Mouse (Mus musculus): ENCODE measurements around the gene Med27. TPM values are rescaled to one million over a fixed set of nuclear protein-coding genes. Genes with fewer than 3 reads are reported as not detected.

Med27 gene
- polyA plus RNA-seq, 1 experiment from 2014 or later = 47.8 TPM

GRCm38 (mm10) chr2:29413259-29413993 lies 66.8 kb downstream of the Med27 start:
- no peak overlapping the region for H3K9ac ChIP-seq
- no peak for ATAC-seq (ENCODE audit: insufficient number of reproducible peaks, low FRiP score, low TSS enrichment, low read depth)

GRCm38 (mm10) chr2:29414852-29415473 lies 68.3 kb downstream of the Med27 start:
- no peaks in the 10 kb centered on the region for H3K9me3 ChIP-seq (replicated peaks)
- H3K36me3 ChIP-seq = no peaks in the 10 kb centered on the region
- H3K4me3 ChIP-seq (replicated peaks) = no peak overlapping the region
- H3K27ac ChIP-seq (replicated peaks) = no peak overlapping the region
- no peak for ATAC-seq (ENCODE audit: insufficient number of reproducible peaks, low FRiP score, low TSS enrichment, low read depth)
- no peak overlapping the region for H3K9ac ChIP-seq
- H3K4me2 ChIP-seq (replicated peaks) = no peak overlapping the region
- peaks cover 12% of the 10 kb centered on the region for H3K4me1 ChIP-seq
- WGBS = 69% methylated on average over 7 of the region's 7 CpGs
- no peaks in the 10 kb centered on the region for H3K27me3 ChIP-seq

More at GRCm38 (mm10) chr2:29413259-29413993, 66.8 kb downstream of the Med27 start:
- Histone ChIP-seq H3K9me3 (replicated peaks) (no peaks in the 10 kb centered on the region), H3K4me2 (replicated peaks) (no peak overlapping the region), H3K36me3 (no peaks in the 10 kb centered on the region), H3K4me1 (peaks cover 12% of the 10 kb centered on the region), H3K27me3 (no peaks in the 10 kb centered on the region), H3K27ac (replicated peaks) (no peak overlapping the region), H3K4me3 (replicated peaks) (no peak overlapping the region)
- WGBS = 69% methylated on average over 13 of the region's 13 CpGs

GRCm38 (mm10) chr2:29418498-29418897 lies 71.9 kb downstream of the Med27 start:
- H3K4me3 ChIP-seq (replicated peaks) = no peak overlapping the region
- no peak overlapping the region for H3K27ac ChIP-seq (replicated peaks)
- no peak overlapping the region for H3K4me2 ChIP-seq (replicated peaks)
- WGBS = 53% methylated on average over 6 of the region's 6 CpGs
- no peaks in the 10 kb centered on the region for H3K27me3 ChIP-seq
- H3K4me1 ChIP-seq = peaks cover 7% of the 10 kb centered on the region; the same call in 1 of the 2 replicates
- no peaks in the 10 kb centered on the region for H3K9me3 ChIP-seq (replicated peaks)
- no peak for ATAC-seq (ENCODE audit: insufficient number of reproducible peaks, low FRiP score, low TSS enrichment, low read depth)
- no peaks in the 10 kb centered on the region for H3K36me3 ChIP-seq
- no peak overlapping the region for H3K9ac ChIP-seq

- Histone ChIP-seq H3K27ac (replicated peaks) (no peak overlapping the region), H3K4me3 (replicated peaks) (no peak overlapping the region), H3K36me3 (no peaks in the 10 kb centered on the region), H3K9me3 (replicated peaks) (no peaks in the 10 kb centered on the region), H3K9ac (no peak overlapping the region), H3K27me3 (no peaks in the 10 kb centered on the region), H3K4me2 (replicated peaks) (no peak overlapping the region), H3K4me1 (peaks cover 3% of the 10 kb centered on the region; the same call in 1 of the 2 replicates)
- WGBS = 35% methylated on average over 5 of the region's 5 CpGs
- no peak for ATAC-seq (ENCODE audit: insufficient number of reproducible peaks, low FRiP score, low TSS enrichment, low read depth)
Measured at GRCm38 (mm10) chr2:29419434-29419833, 72.8 kb downstream of the Med27 start.

- peaks cover 3% of the 10 kb centered on the region; the same call in 1 of the 2 replicates for H3K4me1 ChIP-seq
- no peak overlapping the region for H3K27ac ChIP-seq (replicated peaks)
Measured at GRCm38 (mm10) chr2:29419946-29420345, 73.3 kb downstream of the Med27 start.

GRCm38 (mm10) chr2:29422126-29422840 lies 75.7 kb downstream of the Med27 start:
- H3K4me3 ChIP-seq (replicated peaks) = no peak overlapping the region
- no peaks in the 10 kb centered on the region for H3K27me3 ChIP-seq
- no peak overlapping the region for H3K9ac ChIP-seq
- H3K4me1 ChIP-seq = peaks cover 3% of the 10 kb centered on the region; the same call in 1 of the 2 replicates
- no peak for ATAC-seq (ENCODE audit: insufficient number of reproducible peaks, low FRiP score, low TSS enrichment, low read depth)
- no peak overlapping the region for H3K4me2 ChIP-seq (replicated peaks)
- no peaks in the 10 kb centered on the region for H3K9me3 ChIP-seq (replicated peaks)
- 69% methylated on average over 10 of the region's 10 CpGs for WGBS
- H3K27ac ChIP-seq (replicated peaks) = peak overlapping the region; percentile 24; the same call in 1 of the 2 replicates
- no peaks in the 10 kb centered on the region for H3K36me3 ChIP-seq

More at GRCm38 (mm10) chr2:29419946-29420345, 73.3 kb downstream of the Med27 start:
- WGBS = 61% methylated on average over 5 of the region's 5 CpGs
- H3K9ac ChIP-seq = no peak overlapping the region
- no peak overlapping the region for H3K4me3 ChIP-seq (replicated peaks)
- ATAC-seq (ENCODE audit: insufficient number of reproducible peaks, low FRiP score, low TSS enrichment, low read depth) = no peak
- no peak overlapping the region for H3K4me2 ChIP-seq (replicated peaks)
- no peaks in the 10 kb centered on the region for H3K27me3 ChIP-seq
- H3K36me3 ChIP-seq = no peaks in the 10 kb centered on the region
- H3K9me3 ChIP-seq (replicated peaks) = no peaks in the 10 kb centered on the region

GRCm38 (mm10) chr2:29423059-29423458 lies 76.4 kb downstream of the Med27 start:
- H3K27ac ChIP-seq (replicated peaks) = no peak overlapping the region
- 83% methylated on average over 3 of the region's 3 CpGs for WGBS
- no peaks in the 10 kb centered on the region for H3K36me3 ChIP-seq
- no peak for ATAC-seq (ENCODE audit: insufficient number of reproducible peaks, low FRiP score, low TSS enrichment, low read depth)
- no peak overlapping the region for H3K9ac ChIP-seq
- no peak overlapping the region for H3K4me2 ChIP-seq (replicated peaks)
- H3K4me3 ChIP-seq (replicated peaks) = no peak overlapping the region
- H3K27me3 ChIP-seq = no peaks in the 10 kb centered on the region
- H3K4me1 ChIP-seq = peaks cover 3% of the 10 kb centered on the region; the same call in 1 of the 2 replicates
- H3K9me3 ChIP-seq (replicated peaks) = no peaks in the 10 kb centered on the region

GRCm38 (mm10) chr2:29425386-29425785 lies 78.8 kb downstream of the Med27 start:
- Histone ChIP-seq H3K9ac (no peak overlapping the region), H3K27ac (replicated peaks) (no peak overlapping the region), H3K36me3 (no peaks in the 10 kb centered on the region), H3K27me3 (no peaks in the 10 kb centered on the region), H3K4me3 (replicated peaks) (no peak overlapping the region), H3K4me1 (peaks cover 3% of the 10 kb centered on the region; the same call in 1 of the 2 replicates), H3K9me3 (replicated peaks) (no peaks in the 10 kb centered on the region), H3K4me2 (replicated peaks) (no peak overlapping the region)
- ATAC-seq (ENCODE audit: insufficient number of reproducible peaks, low FRiP score, low TSS enrichment, low read depth) = no peak
- WGBS = 76% methylated on average over 2 of the region's 2 CpGs

GRCm38 (mm10) chr2:29426684-29427083 lies 80.1 kb downstream of the Med27 start:
- no peak overlapping the region for H3K4me3 ChIP-seq (replicated peaks)
- WGBS = 75% methylated on average over 3 of the region's 3 CpGs
- no peak overlapping the region for H3K27ac ChIP-seq (replicated peaks)
- no peaks in the 10 kb centered on the region for H3K36me3 ChIP-seq
- H3K4me2 ChIP-seq (replicated peaks) = no peak overlapping the region
- H3K27me3 ChIP-seq = no peaks in the 10 kb centered on the region
- ATAC-seq (ENCODE audit: insufficient number of reproducible peaks, low FRiP score, low TSS enrichment, low read depth) = no peak
- H3K9ac ChIP-seq = no peak overlapping the region
- no peaks in the 10 kb centered on the region for H3K9me3 ChIP-seq (replicated peaks)
- peaks cover 3% of the 10 kb centered on the region; the same call in 1 of the 2 replicates for H3K4me1 ChIP-seq

GRCm38 (mm10) chr2:29432565-29432964 lies 85.9 kb downstream of the Med27 start:
- Histone ChIP-seq H3K4me1 (no peaks in the 10 kb centered on the region), H3K27ac (replicated peaks) (no peak overlapping the region), H3K27me3 (no peaks in the 10 kb centered on the region), H3K36me3 (no peaks in the 10 kb centered on the region), H3K4me3 (replicated peaks) (no peak overlapping the region), H3K4me2 (replicated peaks) (no peak overlapping the region), H3K9me3 (replicated peaks) (no peaks in the 10 kb centered on the region), H3K9ac (no peak overlapping the region)
- 76% methylated on average over 5 of the region's 5 CpGs for WGBS
- no peak for ATAC-seq (ENCODE audit: insufficient number of reproducible peaks, low FRiP score, low TSS enrichment, low read depth)

- H3K27ac ChIP-seq (replicated peaks) = no peak overlapping the region
- no peaks in the 10 kb centered on the region for H3K27me3 ChIP-seq
- H3K4me1 ChIP-seq = 0 out of 2 replicates have a peak, but pooled peaks cover 7% of the 10 kb centered on the region
- no peaks in the 10 kb centered on the region for H3K9me3 ChIP-seq (replicated peaks)
- no peak for ATAC-seq (ENCODE audit: insufficient number of reproducible peaks, low FRiP score, low TSS enrichment, low read depth)
- 83% methylated on average over 6 of the region's 6 CpGs for WGBS
- H3K4me3 ChIP-seq (replicated peaks) = no peak overlapping the region
- no peak overlapping the region for H3K4me2 ChIP-seq (replicated peaks)
- no peak overlapping the region for H3K9ac ChIP-seq
- H3K36me3 ChIP-seq = no peaks in the 10 kb centered on the region
Measured at GRCm38 (mm10) chr2:29436376-29436775, 89.8 kb downstream of the Med27 start.

Measured in embryonic facial prominence, embryonic 15.5 days (tissue).